Mouse (Mus musculus): ENCODE results near the gene Nus1.

DNA sequence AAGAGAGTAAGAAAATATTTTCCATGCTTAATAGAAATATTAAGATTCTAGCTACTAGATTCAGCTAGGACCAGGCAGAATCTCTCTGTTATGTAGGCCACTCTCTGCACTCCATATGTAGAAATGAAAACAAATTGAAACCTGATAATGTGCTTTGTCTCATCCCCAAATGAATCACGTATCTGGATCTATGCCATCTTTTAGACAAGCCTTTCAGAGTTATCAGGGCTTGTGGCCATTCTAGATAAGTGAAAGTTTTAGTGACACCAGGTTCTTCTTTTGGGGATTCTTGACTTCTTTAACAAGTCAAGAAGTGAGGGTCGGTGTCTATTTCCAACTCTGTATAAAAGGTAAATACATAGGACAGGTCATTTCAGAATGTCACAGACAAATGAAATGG, 18.6 kb upstream of the Nus1 start:
- TF ChIP-seq CTCF (IDR thresholded peaks at IDR 0.05) (no peak), EP300 (IDR thresholded peaks at IDR 0.05) (no peak)
